Mouse (Mus musculus) embryonic facial prominence, embryonic 15.5 days (tissue): ENCODE data around the gene Foxi3. TPM values are rescaled to one million over a fixed set of nuclear protein-coding genes. Genes with fewer than 3 reads are reported as not detected.

ENCODE experiments used
- ATAC-seq: fragments of 200-750 bp; cut with Nextera tagmentation; 2 replicates; pipeline ENCODE4 v1.8.0; 2017; ENCODE audit warnings: low read depth, moderate TSS enrichment; ENCODE audit not compliant: insufficient number of reproducible peaks, low FRiP score, low TSS enrichment
- H3K27ac ChIP-seq: fragments of 300-500 bp; sonication (generic); replicated peaks from 2 replicates; pipeline ENCODE4 v1.5.1; 2015; ENCODE audit warnings: mild to moderate bottlenecking, inconsistent platforms
- H3K27me3 ChIP-seq: fragments of 300-500 bp; sonication (generic); 2 replicates; pipeline ENCODE4 v1.6.1; 2015; ENCODE audit warnings: inconsistent platforms
- H3K36me3 ChIP-seq: fragments of 300-500 bp; sonication (generic); 2 replicates; pipeline ENCODE4 v1.6.1; 2015; ENCODE audit warnings: mild to moderate bottlenecking, inconsistent platforms
- H3K4me1 ChIP-seq: fragments of 300-500 bp; sonication (generic); 2 replicates; pipeline ENCODE4 v1.6.1; 2015; ENCODE audit warnings: inconsistent platforms
- H3K4me2 ChIP-seq: fragments of 300-500 bp; sonication (generic); replicated peaks from 2 replicates; pipeline ENCODE4 v1.6.1; 2015; ENCODE audit warnings: mild to moderate bottlenecking, inconsistent platforms
- H3K4me3 ChIP-seq: fragments of 300-500 bp; sonication (generic); replicated peaks from 2 replicates; pipeline ENCODE4 v1.5.1; 2015; ENCODE audit warnings: mild to moderate bottlenecking, inconsistent platforms
- H3K9ac ChIP-seq: fragments of 300-500 bp; sonication (generic); 2 replicates; pipeline ENCODE4 v1.6.1; 2015; ENCODE audit warnings: inconsistent platforms
- H3K9me3 ChIP-seq: fragments of 300-500 bp; sonication (generic); replicated peaks from 2 replicates; pipeline ENCODE4 v1.6.1; 2016; ENCODE audit warnings: inconsistent platforms
- WGBS: fragments of 180-500 bp; shearing (Covaris S2); methylation state at CpG from one replicate; pipeline ENCODE4 v1.1.7; 2015; 5-methylcytosine and 5-hydroxymethylcytosine counted together
- polyA plus RNA-seq: library from polyadenylated mRNA; unstranded; fragments of >200 nt; fragmentation: Nextera tagmentation; extraction: Ambion mirVana; gene quantifications from 2 replicates; pipeline ENCODE4 v1.2.1, GENCODE M21; 2015

Foxi3 gene
- polyA plus RNA-seq, 1 experiment from 2014 or later, result 2.0 TPM

DNA sequence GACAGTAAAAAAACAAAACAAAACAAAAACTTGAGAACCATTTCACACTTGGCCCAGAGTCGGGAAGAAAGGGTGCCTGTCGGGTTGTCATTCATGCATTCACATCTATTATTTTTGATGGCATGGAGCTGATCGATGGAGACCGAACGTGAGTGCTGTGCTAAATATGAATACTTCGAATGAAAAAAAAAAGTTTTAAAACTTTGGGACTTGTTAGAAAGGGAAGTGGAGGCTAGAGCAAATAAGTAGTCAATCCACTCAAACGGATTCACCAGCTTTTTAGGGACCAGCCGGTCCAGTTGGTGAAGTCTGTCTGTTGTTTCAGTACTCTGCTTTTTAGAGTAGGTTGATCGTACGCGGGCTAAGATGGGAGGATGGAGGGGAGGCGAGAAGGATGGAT is 490 bp upstream of the Foxi3 start:
- Histone ChIP-seq H3K4me3 (peak overlapping the region; percentile 48), H3K4me1 (peaks cover 14% of the 10 kb centered on the region), H3K9me3 (no peaks in the 10 kb centered on the region), H3K27me3 (peaks cover 70% of the 10 kb centered on the region), H3K9ac (no peak overlapping the region), H3K4me2 (peak overlapping the region; percentile 85), H3K36me3 (no peaks in the 10 kb centered on the region), H3K27ac (no peak overlapping the region)
- no peak for ATAC-seq
- 1% methylated on average over 12 of the region's 12 CpGs for WGBS

DNA sequence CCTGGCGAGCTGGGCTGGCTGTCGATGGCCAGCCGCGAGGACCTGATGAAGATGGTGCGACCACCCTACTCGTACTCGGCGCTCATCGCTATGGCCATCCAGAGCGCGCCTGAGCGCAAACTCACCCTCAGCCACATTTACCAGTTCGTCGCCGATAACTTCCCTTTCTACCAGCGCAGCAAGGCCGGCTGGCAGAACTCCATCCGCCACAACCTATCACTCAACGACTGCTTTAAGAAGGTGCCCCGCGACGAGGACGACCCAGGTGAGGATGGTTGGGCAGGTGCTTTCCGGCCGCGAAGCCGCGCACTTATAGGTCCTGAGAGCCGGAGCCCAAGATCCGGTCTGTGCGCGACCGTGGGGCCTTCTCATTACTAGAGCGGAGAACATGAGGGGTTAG is 605 bp downstream of the Foxi3 start:
- no peak for ATAC-seq
- Histone ChIP-seq H3K4me1 (peaks cover 14% of the 10 kb centered on the region), H3K4me2 (peak overlapping the region; percentile 85), H3K9me3 (no peaks in the 10 kb centered on the region), H3K4me3 (peak overlapping the region; percentile 48), H3K9ac (no peak overlapping the region), H3K36me3 (no peaks in the 10 kb centered on the region), H3K27me3 (peaks cover 68% of the 10 kb centered on the region), H3K27ac (no peak overlapping the region)
- WGBS, result 1% methylated on average over 34 of the region's 34 CpGs

DNA sequence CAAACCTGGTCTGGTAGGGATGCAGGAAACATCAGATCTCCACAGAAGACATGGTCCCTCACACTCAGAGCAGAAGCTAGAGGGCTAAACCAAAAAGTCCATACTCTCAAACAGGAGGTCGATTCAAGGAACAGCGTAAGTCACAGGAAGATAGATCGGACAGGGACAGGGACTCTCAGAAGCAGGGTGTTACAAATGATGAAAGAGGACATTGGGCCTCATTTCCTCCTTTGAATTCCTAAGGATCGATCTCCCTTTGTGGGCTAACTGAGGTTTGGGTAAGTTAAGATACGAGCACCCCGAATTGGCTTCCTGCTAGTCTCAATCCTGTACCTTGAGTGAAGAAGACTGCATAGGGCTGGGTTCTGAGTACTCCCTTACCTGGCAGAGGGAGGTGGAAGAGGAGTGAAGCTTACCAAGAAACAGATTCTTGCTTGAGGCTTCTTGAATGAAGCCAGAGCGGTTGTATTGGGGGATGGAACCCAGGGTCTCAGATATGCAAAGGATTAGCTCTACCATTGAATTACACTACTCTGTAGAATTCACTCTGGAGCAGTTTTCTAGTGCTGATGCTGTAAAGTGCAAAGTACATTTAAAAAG is 1.1 kb downstream of the Foxi3 start:
- 12% methylated on average over 7 of the region's 7 CpGs for WGBS

DNA sequence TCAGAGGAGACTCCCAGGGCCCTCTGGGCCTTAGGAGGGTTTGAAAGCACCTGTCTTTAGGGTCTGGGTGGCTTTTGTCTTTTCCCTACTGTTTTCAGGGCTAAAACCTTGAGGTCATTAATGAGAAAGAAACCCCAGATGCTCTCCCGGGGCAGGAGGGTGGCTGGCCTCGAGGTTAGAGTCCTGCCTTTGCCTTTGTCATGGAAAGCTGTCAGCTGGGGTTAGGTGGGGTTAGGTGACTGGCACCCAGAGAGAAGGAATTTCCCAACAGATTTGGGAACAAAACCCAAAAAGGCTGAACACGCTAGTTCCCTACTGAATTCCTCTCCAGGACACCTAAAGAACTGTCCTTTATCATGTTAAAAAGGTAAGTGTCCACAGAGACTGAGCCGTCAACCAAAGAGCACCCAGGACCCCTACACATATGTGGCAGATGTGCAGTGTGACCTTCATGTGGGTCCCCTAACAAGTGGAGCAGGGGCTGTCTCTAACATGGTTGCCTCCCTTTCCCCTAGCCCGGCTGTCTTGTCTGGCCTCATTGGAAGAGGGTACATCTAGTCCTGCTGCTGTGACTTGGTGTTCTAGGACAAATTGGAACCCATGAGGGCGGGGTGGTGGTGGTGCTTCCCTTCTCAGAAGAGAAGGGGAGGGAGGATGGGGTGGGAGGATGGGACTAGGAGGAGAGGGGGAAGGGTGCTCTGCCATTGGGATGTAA is 7.9 kb downstream of the Foxi3 start:
- no peaks in the 10 kb centered on the region for H3K36me3 ChIP-seq
- no peak overlapping the region for H3K4me3 ChIP-seq
- no peak for ATAC-seq
- peaks cover 27% of the 10 kb centered on the region for H3K27me3 ChIP-seq
- H3K4me1 ChIP-seq, result peaks cover 6% of the 10 kb centered on the region; the same call in 1 of the 2 replicates
- WGBS, result 36% methylated on average over 6 of the region's 6 CpGs
- H3K4me2 ChIP-seq, result no peak overlapping the region
- no peak overlapping the region for H3K9ac ChIP-seq
- H3K9me3 ChIP-seq, result no peaks in the 10 kb centered on the region
- no peak overlapping the region for H3K27ac ChIP-seq

More for the DNA sequence above, 1.1 kb downstream of the Foxi3 start:
- Histone ChIP-seq H3K9ac (no peak overlapping the region), H3K36me3 (no peaks in the 10 kb centered on the region), H3K4me1 (peaks cover 14% of the 10 kb centered on the region), H3K4me3 (peak overlapping the region; percentile 48), H3K27me3 (peaks cover 68% of the 10 kb centered on the region), H3K9me3 (no peaks in the 10 kb centered on the region), H3K27ac (no peak overlapping the region), H3K4me2 (peak overlapping the region; percentile 85)
- ATAC-seq, result no peak

DNA sequence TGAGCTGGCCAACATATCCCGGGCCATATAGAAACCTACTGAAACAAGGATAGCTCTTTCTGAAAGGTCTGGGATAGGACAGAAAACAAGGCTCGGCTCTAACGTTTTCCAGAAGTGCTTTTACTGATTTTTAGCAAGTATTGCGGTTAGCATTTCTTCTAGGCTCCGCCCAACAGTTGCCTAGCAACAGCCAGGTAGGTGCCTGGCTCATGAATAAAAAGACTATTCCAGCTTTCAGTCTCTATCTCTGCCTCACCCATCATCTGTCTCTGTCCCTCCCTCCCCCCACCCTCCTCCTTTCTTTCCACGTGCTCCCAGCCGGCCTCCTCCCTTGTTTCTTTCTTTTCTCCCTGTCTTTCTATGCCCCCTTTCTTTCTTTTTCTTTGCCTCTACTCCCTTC is 9.4 kb downstream of the Foxi3 start:
- Histone ChIP-seq H3K4me1 (peaks cover 6% of the 10 kb centered on the region; the same call in 1 of the 2 replicates), H3K27ac (no peak overlapping the region), H3K36me3 (no peaks in the 10 kb centered on the region), H3K4me3 (no peak overlapping the region), H3K27me3 (peaks cover 15% of the 10 kb centered on the region), H3K9me3 (no peaks in the 10 kb centered on the region), H3K9ac (no peak overlapping the region), H3K4me2 (no peak overlapping the region)
- WGBS, result 17% methylated on average over 7 of the region's 7 CpGs
- no peak for ATAC-seq

DNA sequence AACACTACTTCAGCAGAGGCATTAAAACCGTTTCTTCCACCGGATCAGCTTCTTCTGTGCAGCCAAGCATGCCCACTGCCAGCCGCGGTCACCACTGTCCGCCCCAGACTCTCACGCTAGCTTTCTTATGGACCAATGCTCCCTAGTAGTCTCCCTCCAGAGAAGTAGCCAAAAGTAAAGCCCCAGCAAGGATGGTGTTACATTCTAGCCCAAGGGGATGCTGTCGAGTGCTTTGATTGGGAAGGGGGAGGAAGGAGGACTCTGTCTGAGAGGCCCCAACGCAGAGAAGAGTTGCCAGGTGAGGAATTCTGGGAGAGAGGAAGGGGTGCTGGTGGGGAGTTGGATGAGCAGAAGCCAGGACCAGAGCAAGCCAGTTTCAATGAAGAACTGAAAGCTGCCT is 11.1 kb downstream of the Foxi3 start:
- Histone ChIP-seq H3K9me3 (no peaks in the 10 kb centered on the region), H3K9ac (no peak overlapping the region), H3K4me2 (peak overlapping the region; percentile 40), H3K4me3 (0 out of 2 replicates have a peak overlapping the region, but pooled peaks have one; percentile 21), H3K27me3 (peaks cover 13% of the 10 kb centered on the region), H3K4me1 (peaks cover 6% of the 10 kb centered on the region; the same call in 1 of the 2 replicates), H3K36me3 (no peaks in the 10 kb centered on the region), H3K27ac (no peak overlapping the region)
- 1% methylated on average over 8 of the region's 8 CpGs for WGBS
- ATAC-seq, result peak; percentile 39; the same call in 1 of the 2 replicates

DNA sequence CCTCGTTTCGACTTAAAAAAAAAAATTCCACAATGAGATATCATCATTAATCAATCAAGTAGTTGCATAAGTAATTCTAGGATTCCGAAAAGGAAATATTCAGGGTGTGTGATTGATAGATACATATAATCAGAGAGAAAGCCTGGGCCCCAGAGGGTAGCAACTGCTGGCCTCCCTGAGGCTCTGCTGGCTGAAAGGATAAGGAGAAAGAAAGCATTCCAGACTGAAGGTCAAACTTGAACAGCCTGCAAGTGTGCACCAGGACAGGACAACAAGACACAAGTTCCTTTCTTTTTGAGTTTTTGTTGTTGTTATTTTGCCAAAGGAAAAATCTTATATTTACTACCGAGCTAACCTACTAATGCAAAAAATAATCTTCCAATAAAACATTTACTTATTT is 12.0 kb downstream of the Foxi3 start:
- H3K4me3 ChIP-seq, result no peak overlapping the region
- H3K9me3 ChIP-seq, result no peaks in the 10 kb centered on the region
- H3K36me3 ChIP-seq, result no peaks in the 10 kb centered on the region
- ATAC-seq, result no peak
- no peak overlapping the region for H3K27ac ChIP-seq
- peaks cover 6% of the 10 kb centered on the region; the same call in 1 of the 2 replicates for H3K4me1 ChIP-seq
- 55% methylated on average over 4 of the region's 4 CpGs for WGBS
- peaks cover 13% of the 10 kb centered on the region for H3K27me3 ChIP-seq
- H3K4me2 ChIP-seq, result no peak overlapping the region
- no peak overlapping the region for H3K9ac ChIP-seq

DNA sequence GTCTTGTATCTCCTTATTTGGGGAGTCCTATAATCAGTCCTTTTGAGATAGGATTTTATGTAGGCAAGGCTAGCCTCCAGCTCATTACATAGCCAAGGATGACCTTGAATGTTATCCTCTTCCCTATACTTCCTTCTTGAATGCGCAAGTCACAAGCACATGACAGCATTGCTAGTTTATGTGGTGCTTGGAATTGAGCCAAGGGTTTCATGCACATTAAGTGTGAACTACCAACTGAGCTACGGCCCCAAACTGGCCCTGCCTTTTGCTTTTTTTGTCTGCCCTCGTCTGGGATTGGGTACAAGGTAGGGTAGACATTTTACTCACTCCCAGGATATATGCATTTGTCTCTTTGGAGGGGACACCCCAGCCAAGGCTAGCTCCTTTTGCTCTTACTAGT is 16.7 kb downstream of the Foxi3 start:
- 43% methylated on average over 3 of the region's 3 CpGs for WGBS
- no peak overlapping the region for H3K4me2 ChIP-seq
- no peaks in the 10 kb centered on the region for H3K27me3 ChIP-seq
- ATAC-seq, result no peak
- no peaks in the 10 kb centered on the region for H3K36me3 ChIP-seq
- H3K4me3 ChIP-seq, result no peak overlapping the region
- H3K4me1 ChIP-seq, result no peaks in the 10 kb centered on the region
- H3K9me3 ChIP-seq, result no peaks in the 10 kb centered on the region
- no peak overlapping the region for H3K9ac ChIP-seq
- no peak overlapping the region for H3K27ac ChIP-seq

DNA sequence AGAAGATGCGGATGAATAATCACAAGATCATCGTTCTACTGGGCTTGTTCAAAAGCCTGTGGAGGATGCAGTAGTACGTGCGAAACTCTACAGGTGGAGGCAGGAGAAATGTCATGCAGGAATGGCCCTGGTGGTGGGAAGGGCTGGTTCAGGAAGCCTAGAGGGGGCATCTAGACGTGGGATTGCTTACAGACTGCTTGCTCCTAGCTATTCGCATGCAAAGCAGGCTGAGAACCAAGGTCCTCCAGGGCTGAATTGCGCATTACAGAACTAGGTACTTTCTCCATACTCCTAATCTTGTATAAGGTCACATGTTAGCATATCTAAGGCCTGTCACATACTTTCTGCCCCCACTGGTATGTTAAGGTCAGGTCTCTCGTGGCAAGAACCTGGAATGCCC is 24.7 kb downstream of the Foxi3 start:
- Histone ChIP-seq H3K36me3 (no peaks in the 10 kb centered on the region), H3K4me2 (no peak overlapping the region), H3K4me1 (no peaks in the 10 kb centered on the region), H3K27me3 (no peaks in the 10 kb centered on the region), H3K9me3 (no peaks in the 10 kb centered on the region), H3K4me3 (no peak overlapping the region), H3K27ac (no peak overlapping the region), H3K9ac (no peak overlapping the region)
- no peak for ATAC-seq
- WGBS, result 83% methylated on average over 8 of the region's 8 CpGs

DNA sequence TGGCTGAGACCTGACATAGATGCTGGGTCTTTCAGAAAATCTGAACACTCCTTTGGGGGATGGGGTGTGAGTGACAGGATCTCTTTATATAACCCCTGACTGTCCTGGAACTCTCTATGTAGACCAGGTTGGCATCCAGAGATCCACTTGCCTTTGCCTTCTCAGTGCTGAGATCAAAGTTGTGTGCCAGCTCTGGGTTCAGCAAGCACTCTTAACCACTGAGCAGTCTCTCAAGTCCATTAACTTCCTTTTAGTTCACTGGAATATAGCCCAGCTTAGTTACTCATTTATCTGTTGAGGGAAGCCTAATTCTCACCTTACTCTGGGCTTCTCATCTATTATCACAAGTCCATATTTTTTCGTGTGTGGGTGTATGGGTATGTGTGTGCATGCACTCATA is 26.1 kb downstream of the Foxi3 start:
- no peak for ATAC-seq
- Histone ChIP-seq H3K9me3 (no peaks in the 10 kb centered on the region), H3K9ac (no peak overlapping the region), H3K4me2 (no peak overlapping the region), H3K27me3 (no peaks in the 10 kb centered on the region), H3K4me1 (no peaks in the 10 kb centered on the region), H3K36me3 (no peaks in the 10 kb centered on the region), H3K27ac (no peak overlapping the region), H3K4me3 (no peak overlapping the region)
- WGBS, result 62% methylated on average over 1 of the region's 1 CpGs

DNA sequence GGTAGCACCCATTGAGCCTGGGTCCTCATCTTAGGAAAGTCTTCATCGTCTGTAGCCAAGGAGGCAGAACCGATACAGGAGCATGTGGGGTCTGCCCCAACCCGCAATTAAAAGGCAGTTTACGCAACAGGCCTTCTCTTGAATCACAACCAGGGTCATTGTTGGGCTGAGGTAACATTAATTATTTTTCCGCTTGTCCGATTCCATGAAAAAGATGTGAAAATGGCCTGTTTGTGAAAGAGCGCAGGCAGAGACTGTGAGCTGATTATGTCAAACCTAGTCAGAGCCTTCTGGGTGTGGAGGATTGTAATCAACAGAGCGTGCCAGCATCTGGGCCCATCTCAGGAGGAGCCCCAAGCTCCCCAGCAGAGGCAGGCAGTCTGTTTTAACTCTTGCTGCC is 30.4 kb downstream of the Foxi3 start:
- Histone ChIP-seq H3K4me3 (no peak overlapping the region), H3K4me2 (no peak overlapping the region), H3K9ac (no peak overlapping the region), H3K27ac (no peak overlapping the region), H3K4me1 (no peaks in the 10 kb centered on the region), H3K27me3 (no peaks in the 10 kb centered on the region), H3K36me3 (no peaks in the 10 kb centered on the region), H3K9me3 (no peaks in the 10 kb centered on the region)
- 54% methylated on average over 8 of the region's 8 CpGs for WGBS
- ATAC-seq, result no peak
